Mouse (Mus musculus): ENCODE measurements at regions not wholly inside any gene's neighbourhood (a gene's known extent, or its start where the extent isn't known, plus 50 kb on each side); places are given as distances from the start of the nearest gene placed in this dataset.

GRCm38 (mm10) chr13:53055697-53056096, 74.8 kb upstream of the Nfil3 start:
- H3K9ac ChIP-seq (ENCODE audit: insufficient read depth, low read depth, low read length, poor library complexity, severe bottlenecking) = no peak overlapping the region
- H3K27ac ChIP-seq (ENCODE audit: insufficient read depth, low read depth, low read length, poor library complexity, severe bottlenecking) = no peak overlapping the region
- no peaks in the 10 kb centered on the region for H3K4me1 ChIP-seq (ENCODE audit: control insufficient read depth in 2 of 2, insufficient read depth in 2 of 2, low read length in 2 of 2, poor library complexity in 1 of 2)
- DNase-seq (ENCODE audit: low read depth, low spot score) = no peak
- in situ Hi-C loops (cut with MboI; ENCODE audit: low sequenced_read_pairs in 2 of 2, unreplicated experiment in 2 of 2) = no loop called here
- no peaks in the 10 kb centered on the region for H3K36me3 ChIP-seq (ENCODE audit: control insufficient read depth, insufficient read depth, low read length, poor library complexity, severe bottlenecking)
- no peak overlapping the region for H3K4me3 ChIP-seq (ENCODE audit: insufficient read depth in 1 of 2, low read depth in 1 of 2, low read length in 2 of 2, poor library complexity in 1 of 2, severe bottlenecking in 1 of 2)
- no peak for TF ChIP-seq ZC3H11A (IDR thresholded peaks at IDR 0.05; ENCODE audit: borderline replicate concordance, low read depth, low read length)
- peak; percentile 96 for TF ChIP-seq MAFK (IDR thresholded peaks at IDR 0.05; ENCODE audit: insufficient read depth, low read depth, low read length)
- TF ChIP-seq ZNF384 (IDR thresholded peaks at IDR 0.05; ENCODE audit: low read depth, low read length) = no peak
- no peak for TF ChIP-seq CHD2 (IDR thresholded peaks at IDR 0.05; ENCODE audit: low read depth, low read length)
- TF ChIP-seq HCFC1 (IDR thresholded peaks at IDR 0.05; ENCODE audit: borderline replicate concordance, insufficient read depth, low read length) = no peak
- H3K9me3 ChIP-seq (ENCODE audit: control insufficient read depth, insufficient read depth, low read depth, low read length) = no peaks in the 10 kb centered on the region

GRCm38 (mm10) chr13:53053211-53053610, 72.3 kb upstream of the Nfil3 start:
- no peak overlapping the region for H3K27ac ChIP-seq (ENCODE audit: insufficient read depth, low read depth, low read length, poor library complexity, severe bottlenecking)
- H3K4me1 ChIP-seq (ENCODE audit: control insufficient read depth in 2 of 2, insufficient read depth in 2 of 2, low read length in 2 of 2, poor library complexity in 1 of 2) = no peaks in the 10 kb centered on the region
- TF ChIP-seq MAFK (IDR thresholded peaks at IDR 0.05; ENCODE audit: insufficient read depth, low read depth, low read length) (no peak), HCFC1 (IDR thresholded peaks at IDR 0.05; ENCODE audit: borderline replicate concordance, insufficient read depth, low read length) (no peak), ZNF384 (IDR thresholded peaks at IDR 0.05; ENCODE audit: low read depth, low read length) (no peak), ZC3H11A (IDR thresholded peaks at IDR 0.05; ENCODE audit: borderline replicate concordance, low read depth, low read length) (no peak), CHD2 (IDR thresholded peaks at IDR 0.05; ENCODE audit: low read depth, low read length) (no peak)
- H3K4me3 ChIP-seq (ENCODE audit: insufficient read depth in 1 of 2, low read depth in 1 of 2, low read length in 2 of 2, poor library complexity in 1 of 2, severe bottlenecking in 1 of 2) = no peak overlapping the region
- no peaks in the 10 kb centered on the region for H3K36me3 ChIP-seq (ENCODE audit: control insufficient read depth, insufficient read depth, low read length, poor library complexity, severe bottlenecking)
- no peak overlapping the region for H3K9ac ChIP-seq (ENCODE audit: insufficient read depth, low read depth, low read length, poor library complexity, severe bottlenecking)
- H3K9me3 ChIP-seq (ENCODE audit: control insufficient read depth, insufficient read depth, low read depth, low read length) = no peaks in the 10 kb centered on the region
- no peak for DNase-seq (ENCODE audit: low read depth, low spot score)
- in situ Hi-C loops (cut with MboI; ENCODE audit: low sequenced_read_pairs in 2 of 2, unreplicated experiment in 2 of 2) = no loop called here

GRCm38 (mm10) chr13:53052806-53053205, 71.9 kb upstream of the Nfil3 start:
- H3K36me3 ChIP-seq (ENCODE audit: control insufficient read depth, insufficient read depth, low read length, poor library complexity, severe bottlenecking) = no peaks in the 10 kb centered on the region
- no peak overlapping the region for H3K4me3 ChIP-seq (ENCODE audit: insufficient read depth in 1 of 2, low read depth in 1 of 2, low read length in 2 of 2, poor library complexity in 1 of 2, severe bottlenecking in 1 of 2)
- DNase-seq (ENCODE audit: low read depth, low spot score) = no peak
- H3K9me3 ChIP-seq (ENCODE audit: control insufficient read depth, insufficient read depth, low read depth, low read length) = no peaks in the 10 kb centered on the region
- H3K4me1 ChIP-seq (ENCODE audit: control insufficient read depth in 2 of 2, insufficient read depth in 2 of 2, low read length in 2 of 2, poor library complexity in 1 of 2) = no peaks in the 10 kb centered on the region
- no peak overlapping the region for H3K9ac ChIP-seq (ENCODE audit: insufficient read depth, low read depth, low read length, poor library complexity, severe bottlenecking)
- no peak overlapping the region for H3K27ac ChIP-seq (ENCODE audit: insufficient read depth, low read depth, low read length, poor library complexity, severe bottlenecking)
- no peak for TF ChIP-seq ZC3H11A (IDR thresholded peaks at IDR 0.05; ENCODE audit: borderline replicate concordance, low read depth, low read length)
- TF ChIP-seq ZNF384 (IDR thresholded peaks at IDR 0.05; ENCODE audit: low read depth, low read length) = no peak
- no peak for TF ChIP-seq MAFK (IDR thresholded peaks at IDR 0.05; ENCODE audit: insufficient read depth, low read depth, low read length)
- no peak for TF ChIP-seq HCFC1 (IDR thresholded peaks at IDR 0.05; ENCODE audit: borderline replicate concordance, insufficient read depth, low read length)
- TF ChIP-seq CHD2 (IDR thresholded peaks at IDR 0.05; ENCODE audit: low read depth, low read length) = no peak
- in situ Hi-C loops (cut with MboI; ENCODE audit: low sequenced_read_pairs in 2 of 2, unreplicated experiment in 2 of 2) = no loop called here

DNA sequence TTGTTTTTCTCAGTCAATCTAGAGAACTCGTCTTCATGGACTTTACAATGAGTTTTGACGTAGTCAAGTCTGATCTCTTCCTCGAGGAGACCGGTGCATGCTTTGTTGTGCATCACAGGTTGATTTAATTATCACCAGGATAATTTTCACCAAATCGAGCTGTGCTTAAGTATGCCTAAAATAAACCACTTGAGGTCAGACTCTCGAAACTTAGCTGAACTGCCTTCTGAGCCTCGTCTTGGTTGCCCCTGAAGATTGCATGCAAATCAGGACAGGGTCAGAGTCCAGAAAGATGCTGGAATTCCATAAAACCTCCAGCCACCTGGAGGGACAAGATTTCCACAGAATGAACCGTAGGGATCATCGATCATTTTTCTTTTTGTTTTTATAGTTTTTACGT, 71.3 kb upstream of the Nfil3 start:
- no peak for DNase-seq (ENCODE audit: low read depth, low spot score)
- no peaks in the 10 kb centered on the region for H3K9me3 ChIP-seq (ENCODE audit: control insufficient read depth, insufficient read depth, low read depth, low read length)
- H3K36me3 ChIP-seq (ENCODE audit: control insufficient read depth, insufficient read depth, low read length, poor library complexity, severe bottlenecking) = no peaks in the 10 kb centered on the region
- H3K27ac ChIP-seq (ENCODE audit: insufficient read depth, low read depth, low read length, poor library complexity, severe bottlenecking) = no peak overlapping the region
- H3K4me3 ChIP-seq (ENCODE audit: insufficient read depth in 1 of 2, low read depth in 1 of 2, low read length in 2 of 2, poor library complexity in 1 of 2, severe bottlenecking in 1 of 2) = no peak overlapping the region
- H3K4me1 ChIP-seq (ENCODE audit: control insufficient read depth in 2 of 2, insufficient read depth in 2 of 2, low read length in 2 of 2, poor library complexity in 1 of 2) = no peaks in the 10 kb centered on the region
- H3K9ac ChIP-seq (ENCODE audit: insufficient read depth, low read depth, low read length, poor library complexity, severe bottlenecking) = no peak overlapping the region
- TF ChIP-seq ZC3H11A (IDR thresholded peaks at IDR 0.05; ENCODE audit: borderline replicate concordance, low read depth, low read length) (no peak), CHD2 (IDR thresholded peaks at IDR 0.05; ENCODE audit: low read depth, low read length) (no peak), MAFK (IDR thresholded peaks at IDR 0.05; ENCODE audit: insufficient read depth, low read depth, low read length) (no peak), ZNF384 (IDR thresholded peaks at IDR 0.05; ENCODE audit: low read depth, low read length) (no peak), HCFC1 (IDR thresholded peaks at IDR 0.05; ENCODE audit: borderline replicate concordance, insufficient read depth, low read length) (no peak)
- in situ Hi-C loops (cut with MboI; ENCODE audit: low sequenced_read_pairs in 2 of 2, unreplicated experiment in 2 of 2) = no loop called here

GRCm38 (mm10) chr13:53051386-53051785, 70.5 kb upstream of the Nfil3 start:
- in situ Hi-C loops (cut with MboI; ENCODE audit: low sequenced_read_pairs in 2 of 2, unreplicated experiment in 2 of 2) = no loop called here

More at GRCm38 (mm10) chr13:53051386-53051785, 70.5 kb upstream of the Nfil3 start:
- DNase-seq (ENCODE audit: low read depth, low spot score) = no peak
- no peaks in the 10 kb centered on the region for H3K9me3 ChIP-seq (ENCODE audit: control insufficient read depth, insufficient read depth, low read depth, low read length)
- H3K27ac ChIP-seq (ENCODE audit: insufficient read depth, low read depth, low read length, poor library complexity, severe bottlenecking) = no peak overlapping the region
- H3K36me3 ChIP-seq (ENCODE audit: control insufficient read depth, insufficient read depth, low read length, poor library complexity, severe bottlenecking) = no peaks in the 10 kb centered on the region
- TF ChIP-seq HCFC1 (IDR thresholded peaks at IDR 0.05; ENCODE audit: borderline replicate concordance, insufficient read depth, low read length) (no peak), CHD2 (IDR thresholded peaks at IDR 0.05; ENCODE audit: low read depth, low read length) (no peak), MAFK (IDR thresholded peaks at IDR 0.05; ENCODE audit: insufficient read depth, low read depth, low read length) (no peak), ZC3H11A (IDR thresholded peaks at IDR 0.05; ENCODE audit: borderline replicate concordance, low read depth, low read length) (no peak), ZNF384 (IDR thresholded peaks at IDR 0.05; ENCODE audit: low read depth, low read length) (no peak)
- no peak overlapping the region for H3K9ac ChIP-seq (ENCODE audit: insufficient read depth, low read depth, low read length, poor library complexity, severe bottlenecking)
- no peak overlapping the region for H3K4me3 ChIP-seq (ENCODE audit: insufficient read depth in 1 of 2, low read depth in 1 of 2, low read length in 2 of 2, poor library complexity in 1 of 2, severe bottlenecking in 1 of 2)
- H3K4me1 ChIP-seq (ENCODE audit: control insufficient read depth in 2 of 2, insufficient read depth in 2 of 2, low read length in 2 of 2, poor library complexity in 1 of 2) = no peaks in the 10 kb centered on the region

Data from ES-E14 (cell line).